Mouse (Mus musculus): Measurements from ENCODE around the gene Dusp23. TPM values are rescaled to one million over a fixed set of nuclear protein-coding genes. Genes with fewer than 3 reads are reported as not detected.

Gene Dusp23
- polyA plus RNA-seq, 1 experiment, result not detected

- no peak overlapping the region for H3K27ac ChIP-seq (ENCODE audit: insufficient read depth, low read depth, low read length)
- no peak overlapping the region for H3K4me3 ChIP-seq (ENCODE audit: insufficient read depth, low read depth, low read length)
- H3K4me1 ChIP-seq (ENCODE audit: control insufficient read depth, insufficient read depth, low read length), result 0 out of 2 replicates have a peak, but pooled peaks cover 4% of the 10 kb centered on the region
- WGBS, result 97% methylated on average over 5 of the region's 5 CpGs
- TF ChIP-seq POLR2A (IDR thresholded peaks at IDR 0.05; ENCODE audit: insufficient read depth, low read depth, low read length), result no peak
- TF ChIP-seq CTCF (IDR thresholded peaks at IDR 0.05; ENCODE audit: insufficient read depth, low read depth, low read length), result no peak
Measured at GRCm38 (mm10) chr1:172631721-172632120, 1.0 kb downstream of the Dusp23 start.

DNA sequence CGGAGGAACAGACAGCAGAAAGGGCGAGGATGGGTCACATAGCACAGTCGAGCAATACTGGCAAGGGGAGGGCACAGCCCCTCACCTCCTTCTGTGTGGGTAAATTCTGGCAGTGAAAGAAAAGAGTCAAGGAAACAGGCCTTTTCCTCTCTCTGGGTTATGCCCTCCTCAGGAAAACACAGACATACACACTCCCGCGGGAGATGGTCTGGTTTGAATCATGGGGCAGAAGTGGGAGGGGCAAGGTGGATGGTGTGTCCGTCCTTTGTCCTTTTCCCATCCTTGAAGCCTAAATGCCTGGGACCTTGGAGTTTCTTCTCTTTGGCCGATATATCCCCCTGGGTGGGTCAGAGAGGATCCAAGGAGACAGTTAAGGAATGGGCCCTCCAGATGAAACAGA lies 2.9 kb downstream of the Dusp23 start:
- TF ChIP-seq CTCF (IDR thresholded peaks at IDR 0.05; ENCODE audit: insufficient read depth, low read depth, low read length) (no peak), POLR2A (IDR thresholded peaks at IDR 0.05; ENCODE audit: insufficient read depth, low read depth, low read length) (no peak)

GRCm38 (mm10) chr1:172626306-172626705 lies 6.5 kb downstream of the Dusp23 start:
- no peak for TF ChIP-seq CTCF (IDR thresholded peaks at IDR 0.05; ENCODE audit: insufficient read depth, low read depth, low read length)
- no peak for TF ChIP-seq POLR2A (IDR thresholded peaks at IDR 0.05; ENCODE audit: insufficient read depth, low read depth, low read length)
- WGBS, result 97% methylated on average over 3 of the region's 3 CpGs
- H3K27ac ChIP-seq (ENCODE audit: insufficient read depth, low read depth, low read length), result no peak overlapping the region
- 0 out of 2 replicates have a peak, but pooled peaks cover 4% of the 10 kb centered on the region for H3K4me1 ChIP-seq (ENCODE audit: control insufficient read depth, insufficient read depth, low read length)
- no peak overlapping the region for H3K4me3 ChIP-seq (ENCODE audit: insufficient read depth, low read depth, low read length)

More for the DNA sequence above, 2.9 kb downstream of the Dusp23 start:
- H3K4me1 ChIP-seq (ENCODE audit: control insufficient read depth, insufficient read depth, low read length), result 0 out of 2 replicates have a peak, but pooled peaks cover 4% of the 10 kb centered on the region
- H3K4me3 ChIP-seq (ENCODE audit: insufficient read depth, low read depth, low read length), result no peak overlapping the region
- 67% methylated on average over 7 of the region's 7 CpGs for WGBS
- no peak overlapping the region for H3K27ac ChIP-seq (ENCODE audit: insufficient read depth, low read depth, low read length)

GRCm38 (mm10) chr1:172624081-172624480 lies 8.7 kb downstream of the Dusp23 start:
- H3K27ac ChIP-seq (ENCODE audit: insufficient read depth, low read depth, low read length), result no peak overlapping the region
- H3K4me3 ChIP-seq (ENCODE audit: insufficient read depth, low read depth, low read length), result no peak overlapping the region
- H3K4me1 ChIP-seq (ENCODE audit: control insufficient read depth, insufficient read depth, low read length), result no peaks in the 10 kb centered on the region
- no peak for TF ChIP-seq CTCF (IDR thresholded peaks at IDR 0.05; ENCODE audit: insufficient read depth, low read depth, low read length)
- no peak for TF ChIP-seq POLR2A (IDR thresholded peaks at IDR 0.05; ENCODE audit: insufficient read depth, low read depth, low read length)
- 90% methylated on average over 3 of the region's 3 CpGs for WGBS

DNA sequence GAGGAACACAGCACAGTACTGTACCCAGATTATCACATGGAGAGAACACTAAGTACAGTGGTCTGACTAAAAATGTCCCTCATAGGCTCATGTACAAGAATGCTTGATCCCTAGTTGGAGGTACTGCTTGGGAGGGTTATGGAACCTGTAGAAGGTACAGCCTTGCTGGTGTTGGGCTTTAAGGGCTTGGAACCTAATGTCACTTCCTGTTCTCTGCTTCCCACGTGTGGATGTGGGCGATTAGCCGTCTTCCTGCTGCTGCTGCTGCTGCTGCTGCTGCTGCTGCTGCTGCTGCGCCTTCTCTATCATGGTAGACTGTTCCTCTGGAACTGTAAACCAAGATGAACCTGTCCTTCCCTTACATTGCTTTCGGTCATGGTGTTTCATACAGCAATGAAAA lies 9.2 kb downstream of the Dusp23 start:
- H3K4me1 ChIP-seq (ENCODE audit: control insufficient read depth, insufficient read depth, low read length), result no peaks in the 10 kb centered on the region
- whole genome bisulfite sequencing, result 77% methylated on average over 5 of the region's 5 CpGs

DNA sequence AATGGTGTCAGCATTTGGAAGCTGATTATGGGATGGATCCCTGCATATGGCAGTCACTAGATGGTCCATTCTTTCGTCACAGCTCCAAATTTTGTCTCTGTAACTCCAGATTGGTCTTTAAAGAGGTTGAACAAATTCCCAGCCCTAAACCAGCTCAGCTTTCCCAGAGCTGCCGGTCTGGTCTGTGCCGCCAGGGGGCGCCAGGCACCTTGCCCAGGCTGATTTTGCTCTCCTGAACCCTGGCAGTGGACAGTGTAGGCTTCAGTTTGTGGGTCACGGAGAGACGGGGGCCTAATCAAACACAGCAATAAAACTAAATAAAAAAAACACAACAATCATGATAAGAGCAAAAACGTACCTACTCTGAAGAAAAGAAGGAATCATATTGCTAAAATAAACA lies 13.5 kb downstream of the Dusp23 start:
- Histone ChIP-seq H3K4me3 (ENCODE audit: insufficient read depth, low read depth, low read length) (no peak overlapping the region), H3K4me1 (ENCODE audit: control insufficient read depth, insufficient read depth, low read length) (peaks cover 8% of the 10 kb centered on the region; the same call in 1 of the 2 replicates), H3K27ac (ENCODE audit: insufficient read depth, low read depth, low read length) (no peak overlapping the region)
- TF ChIP-seq CTCF (IDR thresholded peaks at IDR 0.05; ENCODE audit: insufficient read depth, low read depth, low read length), result peak; percentile 86
- no peak for TF ChIP-seq POLR2A (IDR thresholded peaks at IDR 0.05; ENCODE audit: insufficient read depth, low read depth, low read length)
- WGBS, result 41% methylated on average over 7 of the region's 7 CpGs

More for the DNA sequence above, 9.2 kb downstream of the Dusp23 start:
- TF ChIP-seq CTCF (IDR thresholded peaks at IDR 0.05; ENCODE audit: insufficient read depth, low read depth, low read length) (no peak), POLR2A (IDR thresholded peaks at IDR 0.05; ENCODE audit: insufficient read depth, low read depth, low read length) (no peak)
- Histone ChIP-seq H3K4me3 (ENCODE audit: insufficient read depth, low read depth, low read length) (no peak overlapping the region), H3K27ac (ENCODE audit: insufficient read depth, low read depth, low read length) (no peak overlapping the region)

DNA sequence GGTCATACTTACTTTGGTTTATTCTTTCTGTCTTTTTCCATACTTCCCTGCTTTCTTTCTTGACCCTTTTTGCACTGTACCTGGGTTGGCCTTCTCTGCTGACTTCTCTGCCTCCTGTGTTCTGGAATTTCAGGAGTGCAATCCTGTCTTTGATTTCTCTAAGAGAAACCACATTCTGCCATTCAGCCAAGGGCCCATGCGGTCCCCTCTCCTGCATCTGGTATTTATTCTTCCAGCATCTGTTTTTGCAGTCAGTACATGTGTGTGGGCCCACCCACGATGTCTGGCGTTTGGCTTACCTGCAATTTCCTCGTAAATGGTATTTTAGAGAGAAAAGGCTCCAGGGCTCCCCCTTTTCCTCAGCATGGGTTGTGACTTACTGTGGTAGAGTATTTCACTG lies 14.6 kb downstream of the Dusp23 start:
- H3K27ac ChIP-seq (ENCODE audit: insufficient read depth, low read depth, low read length), result no peak overlapping the region
- peaks cover 8% of the 10 kb centered on the region; the same call in 1 of the 2 replicates for H3K4me1 ChIP-seq (ENCODE audit: control insufficient read depth, insufficient read depth, low read length)
- 83% methylated on average over 4 of the region's 4 CpGs for WGBS
- H3K4me3 ChIP-seq (ENCODE audit: insufficient read depth, low read depth, low read length), result no peak overlapping the region
- TF ChIP-seq POLR2A (IDR thresholded peaks at IDR 0.05; ENCODE audit: insufficient read depth, low read depth, low read length) (no peak), CTCF (IDR thresholded peaks at IDR 0.05; ENCODE audit: insufficient read depth, low read depth, low read length) (no peak)

- no peak overlapping the region for H3K27ac ChIP-seq (ENCODE audit: insufficient read depth, low read depth, low read length)
- no peak overlapping the region for H3K4me3 ChIP-seq (ENCODE audit: insufficient read depth, low read depth, low read length)
- H3K4me1 ChIP-seq (ENCODE audit: control insufficient read depth, insufficient read depth, low read length), result peaks cover 8% of the 10 kb centered on the region; the same call in 1 of the 2 replicates
- WGBS, result 38% methylated on average over 14 of the region's 14 CpGs
- TF ChIP-seq CTCF (IDR thresholded peaks at IDR 0.05; ENCODE audit: insufficient read depth, low read depth, low read length) (no peak), POLR2A (IDR thresholded peaks at IDR 0.05; ENCODE audit: insufficient read depth, low read depth, low read length) (no peak)
Measured at GRCm38 (mm10) chr1:172617365-172618076, 15.2 kb downstream of the Dusp23 start.

- Histone ChIP-seq H3K27ac (ENCODE audit: insufficient read depth, low read depth, low read length) (no peak overlapping the region), H3K4me1 (ENCODE audit: control insufficient read depth, insufficient read depth, low read length) (peaks cover 8% of the 10 kb centered on the region; the same call in 1 of the 2 replicates), H3K4me3 (ENCODE audit: insufficient read depth, low read depth, low read length) (peak overlapping the region; percentile 42)
- 2% methylated on average over 22 of the region's 22 CpGs for WGBS
- TF ChIP-seq POLR2A (IDR thresholded peaks at IDR 0.05; ENCODE audit: insufficient read depth, low read depth, low read length) (no peak), CTCF (IDR thresholded peaks at IDR 0.05; ENCODE audit: insufficient read depth, low read depth, low read length) (no peak)
Measured at GRCm38 (mm10) chr1:172616537-172617300, 16.0 kb downstream of the Dusp23 start.

Measured in olfactory bulb, adult 2 months (tissue).